ENCODE assay signal across 8 mouse cellular contexts in genomic region chr11:30267892-30268647, GRCm38 (mm10). TPM values are rescaled to one million over a fixed set of nuclear protein-coding genes. Genes with fewer than 3 reads are reported as not detected.
DNase-seq lines count a peak whose midpoint lies in the region; ATAC-seq and TF ChIP-seq lines count a peak whose summit lies in the region.

TSS of gene Sptbn1 (minus strand) at chr11:30268175.

- no peaks in the 10 kb centered on the region for H3K9me3 ChIP-seq in hindbrain, embryonic 10.5 days
- no peaks in the 10 kb centered on the region for H3K9me3 ChIP-seq in lung, embryonic 14.5 days (ENCODE audit: low read depth, low read length)

- peak; percentile 97 for ATAC-seq in lung, embryonic 14.5 days (ENCODE audit: insufficient read depth)

- peak; percentile 95 for DNase-seq in Muller cell, postnatal 12 days (ENCODE audit: inconsistent ontology term)
- DNase-seq in cerebellum, postnatal 10 days = peak; percentile 89 to 93
- DNase-seq in frontal cortex, postnatal 10 days (ENCODE audit: low spot score in 2 of 2) = peak; percentile 78 to 87
- DNase-seq in hindbrain, embryonic 10.5 days (ENCODE audit: low spot score) = peak; percentile 91
- peak; percentile 47 for DNase-seq in layer of hippocampus, adult 9-10 months (ENCODE audit: low spot score)
- DNase-seq in lung, embryonic 14.5 days = peak; percentile 95
- peak; percentile 65 for DNase-seq in thymus, postnatal 0 days (ENCODE audit: low spot score)

- peak within 1 kb of the TSS; percentile 96 for H3K4me3 ChIP-seq in hindbrain, embryonic 10.5 days
- peak within 1 kb of the TSS; percentile 98 for H3K4me3 ChIP-seq in lung, embryonic 14.5 days (ENCODE audit: low read depth, low read length)
- peak within 1 kb of the TSS; percentile 81 for H3K4me3 ChIP-seq in olfactory bulb, adult 2 months (ENCODE audit: insufficient read depth, low read depth, low read length)

- peak; percentile 68 for TF ChIP-seq POLR2A in olfactory bulb, adult 2 months (IDR thresholded peaks at IDR 0.05; ENCODE audit: insufficient read depth, low read depth, low read length)

- peak within 1 kb of the TSS; percentile 84 for H3K9ac ChIP-seq in lung, embryonic 14.5 days

- TF ChIP-seq CTCF in lung, embryonic 14.5 days (IDR thresholded peaks at IDR 0.05; ENCODE audit: low read depth) = no peak
- no peak for TF ChIP-seq CTCF in olfactory bulb, adult 2 months (IDR thresholded peaks at IDR 0.05; ENCODE audit: insufficient read depth, low read depth, low read length)

- peak within 1 kb of the TSS; percentile 91 for H3K27ac ChIP-seq in hindbrain, embryonic 10.5 days
- peak within 1 kb of the TSS; percentile 95 for H3K27ac ChIP-seq in lung, embryonic 14.5 days (ENCODE audit: low read depth)
- H3K27ac ChIP-seq in olfactory bulb, adult 2 months (ENCODE audit: insufficient read depth, low read depth, low read length) = peak within 1 kb of the TSS; percentile 95

- peak within 1 kb of the TSS; percentile 79 for H3K4me2 ChIP-seq in lung, embryonic 14.5 days

- no peaks in the 10 kb centered on the region for H3K36me3 ChIP-seq in hindbrain, embryonic 10.5 days
- H3K36me3 ChIP-seq in lung, embryonic 14.5 days (ENCODE audit: insufficient read depth) = no peaks in the 10 kb centered on the region

- under 1% methylated on average over 62 of the region's 81 CpGs for WGBS in hindbrain, embryonic 10.5 days
- WGBS in lung, embryonic 14.5 days = 1% methylated on average over 62 of the region's 81 CpGs
- 1% methylated on average over 66 of the region's 81 CpGs for WGBS in olfactory bulb, adult 2 months

- H3K27me3 ChIP-seq in hindbrain, embryonic 10.5 days (ENCODE audit: insufficient read depth, poor library complexity, severe bottlenecking) = peaks cover 11% of the 10 kb centered on the region
- no peaks in the 10 kb centered on the region for H3K27me3 ChIP-seq in lung, embryonic 14.5 days (ENCODE audit: insufficient read depth, low read length)

- peaks cover 15% of the 10 kb centered on the region for H3K4me1 ChIP-seq in hindbrain, embryonic 10.5 days (replicated peaks)
- H3K4me1 ChIP-seq in lung, embryonic 14.5 days (ENCODE audit: insufficient read depth) = peaks cover 20% of the 10 kb centered on the region
- H3K4me1 ChIP-seq in olfactory bulb, adult 2 months (ENCODE audit: control insufficient read depth, insufficient read depth, low read length) = no peaks in the 10 kb centered on the region

RNA-seq across cellular contexts. Expression of gene Sptbn1, which starts in this region (rescaled TPM):
- polyA plus RNA-seq in hindbrain, embryonic 10.5 days (2016; fragmentation: Nextera tagmentation; extraction: Ambion mirVana) = 60.1 and 68.8 TPM in 2 replicates
- 164 and 168 TPM in 2 replicates for polyA plus RNA-seq in lung, embryonic 14.5 days (2014; fragmentation: Nextera tagmentation; extraction: Ambion mirVana)
- polyA plus RNA-seq in olfactory bulb, adult 2 months (2012; ENCODE audit: insufficient read depth, insufficient read length, low replicate concordance, missing spikeins) = 195 and 347 TPM in 2 replicates
- 59.1 and 64.4 TPM in 2 replicates for polyA plus RNA-seq in thymus, postnatal 0 days (2015; fragmentation: Nextera tagmentation; extraction: Ambion mirVana)

Comparison
In these comparisons a context has a peak if more than half of its experiments do, and no peak if none do; other contexts are left out.
1. Peak in every context shown above with its lines: DNase-seq, ATAC-seq, H3K4me3 ChIP-seq and H3K27ac ChIP-seq.